Mouse (Mus musculus) limb, embryonic 11.5 days (tissue): Measurements from ENCODE around the gene Calr3. TPM values are rescaled to one million over a fixed set of nuclear protein-coding genes. Genes with fewer than 3 reads are reported as not detected.

ENCODE experiments used
- ATAC-seq: fragments of 200-750 bp; cut with Nextera tagmentation; 2 replicates; pipeline ENCODE4 v1.8.0; 2017; ENCODE audit warnings: low read depth; ENCODE audit not compliant: insufficient number of reproducible peaks, low FRiP score, low TSS enrichment
- DNase-seq: peaks from one replicate; pipeline ENCODE4 v3.0.0-alpha.2; 2015; ENCODE audit warnings: low spot score
- H3K27ac ChIP-seq: fragments of 300-500 bp; sonication (generic); replicated peaks from 2 replicates; pipeline ENCODE4 v1.5.1; 2014; ENCODE audit warnings: low read depth, mild to moderate bottlenecking, low read length
- H3K27me3 ChIP-seq: fragments of 300-500 bp; sonication (generic); 2 replicates; pipeline ENCODE4 v1.6.1; 2014; ENCODE audit warnings: mild to moderate bottlenecking, low read length, mixed read lengths; ENCODE audit not compliant: control insufficient read depth, insufficient read depth
- H3K36me3 ChIP-seq: fragments of 300-500 bp; sonication (generic); 2 replicates; pipeline ENCODE4 v1.6.1; 2014; ENCODE audit warnings: mild to moderate bottlenecking, low read length, moderate library complexity, mixed read lengths; ENCODE audit not compliant: control insufficient read depth, insufficient read depth
- H3K4me1 ChIP-seq: fragments of 300-500 bp; sonication (generic); 2 replicates; pipeline ENCODE4 v1.6.1; 2014; ENCODE audit warnings: low read length, mixed read lengths; ENCODE audit not compliant: control insufficient read depth, insufficient read depth
- H3K4me2 ChIP-seq: fragments of 300-500 bp; sonication (generic); 2 replicates; pipeline ENCODE4 v1.6.1; 2014; ENCODE audit warnings: low read depth, mild to moderate bottlenecking, moderate library complexity; ENCODE audit not compliant: severe bottlenecking
- H3K4me3 ChIP-seq: fragments of 300-500 bp; sonication (generic); 2 replicates; pipeline ENCODE4 v1.5.1; 2014; ENCODE audit warnings: low read depth, low read length
- H3K9ac ChIP-seq: fragments of 300-500 bp; sonication (generic); 2 replicates; pipeline ENCODE4 v1.6.1; 2014; ENCODE audit warnings: mild to moderate bottlenecking, low read length
- H3K9me3 ChIP-seq: fragments of 300-500 bp; sonication (generic); 2 replicates; pipeline ENCODE4 v1.6.1; 2016; ENCODE audit warnings: low read length; ENCODE audit not compliant: control insufficient read depth
- WGBS: fragments of 180-500 bp; shearing (Covaris S2); extraction: QIAGEN DNeasy Blood & Tissue Kit; methylation state at CpG from one replicate; pipeline ENCODE4 v1.1.7; 2014; 5-methylcytosine and 5-hydroxymethylcytosine counted together
- polyA plus RNA-seq: library from polyadenylated mRNA; unstranded; fragments of >200 nt; fragmentation: Nextera tagmentation; extraction: Ambion mirVana; gene quantifications from 2 replicates; pipeline ENCODE4 v1.2.1, GENCODE M21; 2014

The Calr3 gene
- polyA plus RNA-seq, 1 experiment from 2014 or later = 0.79 TPM

DNA sequence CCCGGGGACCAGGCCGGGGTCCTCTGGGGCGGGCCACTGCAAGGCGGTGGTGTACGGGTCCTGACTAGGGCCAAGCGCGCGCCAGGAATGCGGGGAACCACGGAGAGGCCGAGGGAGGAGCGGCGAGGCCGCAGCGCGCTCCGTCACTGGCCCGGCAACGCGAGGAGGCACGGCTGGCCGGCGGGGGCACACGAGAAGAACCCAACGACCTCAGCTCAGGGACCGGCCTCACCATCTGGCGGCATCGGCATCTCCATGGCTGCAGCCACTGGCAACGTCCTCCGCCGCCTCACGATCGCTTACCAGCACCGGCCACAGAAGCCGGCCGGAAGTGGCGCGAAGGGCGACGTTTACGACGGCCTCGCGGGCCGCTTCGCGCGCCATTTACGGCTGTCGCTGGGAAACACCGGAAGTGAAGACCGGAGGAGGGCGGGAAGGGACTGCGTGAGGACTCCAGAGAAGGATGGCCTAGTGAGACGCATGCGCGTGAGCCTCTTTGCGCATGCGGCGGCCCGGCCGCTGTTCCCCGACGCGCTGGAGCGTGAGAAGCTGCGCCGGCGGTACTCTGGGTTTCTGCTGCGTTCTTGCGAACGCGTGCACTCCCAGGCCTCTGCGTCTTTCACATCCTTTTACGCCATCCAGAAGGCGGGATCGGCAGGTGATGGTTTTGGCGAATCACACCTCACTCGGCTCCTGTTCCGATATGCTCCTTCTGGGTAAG is 31.3 kb upstream of the Calr3 start, which contains the start of gene Cherp:
Gene Cherp (minus strand): TSS at position 401 of the 721 bp plus-strand sequence.
- H3K9me3 ChIP-seq = no peaks in the 10 kb centered on the region
- H3K4me3 ChIP-seq = peak within 1 kb of the TSS; percentile 63
- WGBS = under 1% methylated on average over 78 of the region's 80 CpGs
- H3K27ac ChIP-seq = peak within 1 kb of the TSS; percentile 84
- peak within 1 kb of the TSS; percentile 77 for H3K9ac ChIP-seq
- H3K4me1 ChIP-seq = peaks cover 8% of the 10 kb centered on the region; the same call in 1 of the 2 replicates
- ATAC-seq (peak; percentile 92), DNase-seq (peak; percentile 95)
- no peaks in the 10 kb centered on the region for H3K27me3 ChIP-seq
- H3K36me3 ChIP-seq = peaks cover 23% of the 10 kb centered on the region
- peak within 1 kb of the TSS; percentile 86 for H3K4me2 ChIP-seq

GRCm38 (mm10) chr8:72470684-72471083 is 27.0 kb upstream of the Calr3 start:
- H3K4me1 ChIP-seq = peaks cover 3% of the 10 kb centered on the region; the same call in 1 of the 2 replicates
- 98% methylated on average over 7 of the region's 7 CpGs for WGBS
- ATAC-seq (no peak), DNase-seq (no peak)
- H3K4me2 ChIP-seq = no peak overlapping the region
- no peak overlapping the region for H3K4me3 ChIP-seq
- H3K9me3 ChIP-seq = no peaks in the 10 kb centered on the region
- no peaks in the 10 kb centered on the region for H3K27me3 ChIP-seq
- H3K9ac ChIP-seq = no peak overlapping the region
- H3K27ac ChIP-seq = no peak overlapping the region
- H3K36me3 ChIP-seq = peaks cover 59% of the 10 kb centered on the region

DNA sequence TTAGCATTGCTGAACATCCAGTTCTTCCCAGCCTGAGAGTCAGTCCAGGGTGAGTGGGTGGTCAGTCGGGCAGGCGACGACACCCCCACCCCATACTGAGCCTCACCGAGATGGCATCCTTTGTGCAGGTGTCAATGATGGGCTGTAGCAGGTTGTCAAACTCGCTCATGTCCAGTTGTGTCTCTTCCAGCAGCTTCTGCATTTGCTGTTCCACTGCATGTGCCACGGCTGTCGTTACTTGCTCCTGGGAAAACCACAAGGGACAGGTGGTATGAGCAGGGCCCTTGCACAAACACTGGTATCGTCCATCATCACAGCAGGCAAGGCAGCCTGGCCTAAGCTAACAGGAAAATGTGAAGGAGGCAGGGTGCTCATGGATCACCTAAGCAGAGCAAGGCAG is 26.3 kb upstream of the Calr3 start:
- H3K4me3 ChIP-seq = no peak overlapping the region
- DNase-seq = no peak
- no peaks in the 10 kb centered on the region for H3K27me3 ChIP-seq
- peaks cover 3% of the 10 kb centered on the region; the same call in 1 of the 2 replicates for H3K4me1 ChIP-seq
- no peak for ATAC-seq
- WGBS = 86% methylated on average over 8 of the region's 8 CpGs
- no peak overlapping the region for H3K4me2 ChIP-seq
- no peak overlapping the region for H3K27ac ChIP-seq
- peaks cover 63% of the 10 kb centered on the region for H3K36me3 ChIP-seq
- H3K9ac ChIP-seq = no peak overlapping the region
- no peaks in the 10 kb centered on the region for H3K9me3 ChIP-seq

GRCm38 (mm10) chr8:72469243-72469642 is 25.6 kb upstream of the Calr3 start:
- Histone ChIP-seq H3K9ac (no peak overlapping the region), H3K4me2 (no peak overlapping the region), H3K9me3 (no peaks in the 10 kb centered on the region), H3K4me3 (no peak overlapping the region), H3K27me3 (no peaks in the 10 kb centered on the region), H3K36me3 (peaks cover 65% of the 10 kb centered on the region), H3K27ac (no peak overlapping the region), H3K4me1 (peaks cover 3% of the 10 kb centered on the region; the same call in 1 of the 2 replicates)
- DNase-seq = no peak
- WGBS = 100% methylated on average over 2 of the region's 2 CpGs
- no peak for ATAC-seq

- Histone ChIP-seq H3K4me1 (no peaks in the 10 kb centered on the region), H3K4me3 (no peak overlapping the region), H3K9me3 (no peaks in the 10 kb centered on the region), H3K27me3 (no peaks in the 10 kb centered on the region), H3K27ac (no peak overlapping the region), H3K36me3 (peaks cover 74% of the 10 kb centered on the region), H3K9ac (no peak overlapping the region), H3K4me2 (no peak overlapping the region)
- DNase-seq (no peak), ATAC-seq (no peak)
- 98% methylated on average over 10 of the region's 10 CpGs for WGBS
Observed at GRCm38 (mm10) chr8:72464211-72464610, 20.5 kb upstream of the Calr3 start.

DNA sequence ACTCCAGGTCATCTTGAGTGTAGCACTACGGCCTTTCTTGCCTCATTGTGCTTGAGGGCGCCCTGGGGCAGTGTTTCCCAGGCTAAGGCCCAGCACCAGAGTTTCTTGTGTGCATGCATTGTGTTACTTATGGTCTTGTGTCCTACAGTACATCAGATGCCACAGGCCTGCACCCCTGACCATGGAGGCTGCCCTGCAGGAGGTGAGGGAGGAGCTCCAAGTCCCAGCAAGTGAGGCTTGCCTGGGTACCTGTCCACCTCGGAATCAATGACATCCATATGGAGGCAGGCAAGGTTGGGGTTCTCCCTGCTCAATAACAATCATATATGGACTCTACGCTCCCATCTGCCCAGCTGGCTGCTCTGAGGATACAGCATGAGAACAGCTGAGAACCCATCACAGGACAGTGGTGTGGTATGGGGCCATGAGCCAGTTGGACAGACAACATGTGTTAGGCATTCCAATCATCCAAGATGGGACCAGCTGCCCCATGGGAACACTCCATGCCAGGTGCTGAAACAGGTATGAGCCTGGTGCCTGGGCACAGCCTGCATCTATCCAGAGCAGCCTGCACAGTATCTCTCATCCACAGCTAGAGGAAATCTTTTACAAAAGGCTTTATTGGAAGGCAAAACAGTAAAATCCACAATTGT is 16.3 kb upstream of the Calr3 start:
- no peaks in the 10 kb centered on the region for H3K4me1 ChIP-seq
- no peak overlapping the region for H3K9ac ChIP-seq
- no peaks in the 10 kb centered on the region for H3K27me3 ChIP-seq
- H3K9me3 ChIP-seq = no peaks in the 10 kb centered on the region
- no peak overlapping the region for H3K27ac ChIP-seq
- WGBS = 93% methylated on average over 4 of the region's 4 CpGs
- no peak overlapping the region for H3K4me3 ChIP-seq
- H3K36me3 ChIP-seq = peaks cover 41% of the 10 kb centered on the region
- no peak overlapping the region for H3K4me2 ChIP-seq
- no peak for DNase-seq
- ATAC-seq = no peak

DNA sequence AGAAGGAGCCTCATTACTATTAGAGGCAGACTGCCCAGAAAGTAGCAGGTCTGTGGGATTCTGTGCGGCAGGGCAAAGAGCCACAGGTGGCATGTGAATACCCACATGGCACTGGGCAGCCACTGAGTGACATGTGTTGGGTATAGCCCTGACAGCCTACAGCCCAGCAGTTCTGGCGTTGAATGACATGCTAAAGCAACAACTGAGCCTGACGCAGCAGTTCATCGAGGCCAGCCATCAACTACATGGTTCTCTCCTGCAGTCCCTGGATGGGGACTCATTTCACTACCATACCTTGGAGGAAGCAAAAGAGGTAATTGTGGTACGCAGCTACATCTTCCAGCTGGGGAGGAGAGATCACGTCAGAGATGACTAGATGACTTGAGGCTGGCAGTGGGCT is 14.8 kb upstream of the Calr3 start:
- 86% methylated on average over 6 of the region's 6 CpGs for WGBS
- Histone ChIP-seq H3K36me3 (peaks cover 36% of the 10 kb centered on the region), H3K9ac (no peak overlapping the region), H3K4me2 (no peak overlapping the region), H3K4me1 (no peaks in the 10 kb centered on the region), H3K27me3 (no peaks in the 10 kb centered on the region), H3K4me3 (no peak overlapping the region), H3K9me3 (no peaks in the 10 kb centered on the region), H3K27ac (no peak overlapping the region)
- ATAC-seq (no peak), DNase-seq (no peak)

GRCm38 (mm10) chr8:72457806-72458205 is 14.1 kb upstream of the Calr3 start:
- 87% methylated on average over 3 of the region's 3 CpGs for WGBS

More at GRCm38 (mm10) chr8:72457806-72458205, 14.1 kb upstream of the Calr3 start:
- Histone ChIP-seq H3K36me3 (peaks cover 29% of the 10 kb centered on the region), H3K4me1 (no peaks in the 10 kb centered on the region), H3K4me3 (no peak overlapping the region), H3K27ac (no peak overlapping the region), H3K9me3 (no peaks in the 10 kb centered on the region), H3K4me2 (no peak overlapping the region), H3K27me3 (no peaks in the 10 kb centered on the region), H3K9ac (no peak overlapping the region)
- ATAC-seq (no peak), DNase-seq (no peak)
